Mouse (Mus musculus): ENCODE measurements at regions not wholly inside any gene's neighbourhood (a gene's known extent, or its start where the extent isn't known, plus 50 kb on each side); places are given as distances from the start of the nearest gene placed in this dataset.

DNA sequence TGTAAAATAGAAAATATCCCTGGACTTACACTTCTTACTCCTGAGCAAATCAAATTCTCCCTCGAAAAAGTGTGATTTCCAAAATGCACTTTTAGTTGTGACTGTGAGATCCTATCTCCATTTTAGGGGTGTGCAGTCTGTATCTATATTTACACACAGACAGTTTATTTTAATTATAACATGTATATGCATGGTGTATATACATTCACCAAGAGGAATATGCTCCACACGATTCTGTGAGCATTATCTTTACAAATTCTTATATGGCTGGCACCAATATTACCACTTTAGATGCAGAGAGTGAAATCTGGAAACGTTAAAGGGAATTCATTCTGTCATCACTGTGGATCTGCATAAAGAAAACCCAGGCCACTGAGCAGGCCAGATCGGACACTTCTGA lies 143.5 kb upstream of the Igbp1b start:
- no peak for TF ChIP-seq ZNF384 (IDR thresholded peaks at IDR 0.05; ENCODE audit: low read depth, low read length)
- TF ChIP-seq HCFC1 (IDR thresholded peaks at IDR 0.05; ENCODE audit: borderline replicate concordance, insufficient read depth, low read length) = no peak
- TF ChIP-seq CHD2 (IDR thresholded peaks at IDR 0.05; ENCODE audit: low read depth, low read length) = no peak

All from ES-E14 (cell line).